Mouse (Mus musculus): ENCODE data around the gene Tipin.
"Not testable (repeated sequence)": the region's sequence is repeated elsewhere in the genome, so short reads cannot be mapped to it uniquely, and the experiment has no call there.

Tipin gene

DNA sequence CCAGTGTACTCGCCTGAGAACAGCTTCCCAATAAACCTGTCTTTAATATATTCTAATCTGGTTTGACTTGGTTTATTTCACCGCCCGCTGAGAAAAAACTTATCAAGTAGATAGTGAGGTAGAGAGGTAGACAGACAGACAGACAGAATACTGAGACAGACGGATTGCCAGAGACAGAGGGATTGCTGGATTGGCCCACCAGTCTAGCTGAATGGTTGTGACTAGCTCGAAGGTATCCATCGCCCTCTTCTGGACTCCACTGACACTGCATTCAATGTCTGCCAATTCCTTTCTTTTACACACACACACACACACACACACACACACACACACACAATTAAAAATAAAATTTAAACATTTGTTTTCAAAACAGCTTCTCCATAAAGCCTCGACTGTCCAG is 8.8 kb upstream of the Tipin start:
- DNase-seq (ENCODE audit: low spot score), result no peak

DNA sequence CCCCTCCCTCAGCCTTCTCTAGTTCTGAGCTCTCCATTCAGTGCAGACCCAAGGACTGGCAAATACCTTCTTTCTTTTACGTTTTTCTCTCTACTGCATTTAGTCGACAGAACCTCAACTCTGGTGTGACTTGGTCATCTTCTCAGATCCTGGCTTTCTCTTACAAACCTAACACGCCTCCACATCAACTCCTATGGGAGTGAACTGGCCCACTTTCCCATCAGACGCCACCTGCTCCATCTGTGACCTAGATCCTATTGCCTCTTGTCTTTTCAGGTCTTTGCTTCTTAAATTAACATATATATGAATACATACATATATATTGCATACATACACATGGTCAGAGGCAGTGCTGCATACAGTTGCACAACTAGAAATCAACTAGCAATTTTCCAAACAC is 7.6 kb upstream of the Tipin start:
- DNase-seq (ENCODE audit: low spot score), result no peak

DNA sequence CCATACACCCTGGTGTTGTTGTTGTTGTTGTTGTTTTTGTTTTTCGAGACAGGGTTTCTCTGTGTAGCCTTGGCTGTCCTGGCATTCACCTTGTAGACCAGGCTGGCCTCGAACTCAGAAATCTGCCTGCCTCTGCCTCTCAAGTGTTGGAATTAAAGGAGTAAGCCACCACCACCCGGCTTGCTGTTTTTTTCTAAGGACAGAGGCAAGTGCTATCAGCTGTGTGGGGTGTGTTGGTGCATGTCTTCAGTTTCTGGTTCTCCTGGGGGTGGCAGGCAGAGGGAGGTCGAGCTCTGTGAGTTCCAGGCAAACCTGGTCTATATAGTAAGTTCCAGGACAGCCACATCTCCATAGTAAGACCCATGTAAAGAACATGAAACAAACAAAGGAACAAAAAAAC is 7.1 kb upstream of the Tipin start:
- DNase-seq (ENCODE audit: low spot score), result no peak

DNA sequence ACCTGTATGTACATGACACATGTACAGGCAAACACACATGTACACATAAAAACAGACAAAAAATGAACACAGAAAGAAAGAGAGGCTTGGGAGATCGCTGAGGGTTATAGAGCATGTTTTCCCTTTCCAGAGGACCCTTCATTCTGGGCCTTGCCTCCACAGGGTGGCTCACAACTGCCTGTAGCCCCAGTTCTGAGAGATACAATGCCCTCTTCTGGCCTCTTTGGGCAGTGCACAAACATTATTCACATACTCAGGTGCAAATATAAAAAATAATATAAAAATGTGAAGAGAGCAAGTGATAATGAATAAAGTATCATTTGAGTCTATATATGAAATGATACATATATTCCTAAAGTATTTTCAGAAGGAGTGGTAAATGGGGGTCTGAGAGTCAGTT is 6.5 kb upstream of the Tipin start:
- DNase-seq (ENCODE audit: low spot score), result no peak

DNA sequence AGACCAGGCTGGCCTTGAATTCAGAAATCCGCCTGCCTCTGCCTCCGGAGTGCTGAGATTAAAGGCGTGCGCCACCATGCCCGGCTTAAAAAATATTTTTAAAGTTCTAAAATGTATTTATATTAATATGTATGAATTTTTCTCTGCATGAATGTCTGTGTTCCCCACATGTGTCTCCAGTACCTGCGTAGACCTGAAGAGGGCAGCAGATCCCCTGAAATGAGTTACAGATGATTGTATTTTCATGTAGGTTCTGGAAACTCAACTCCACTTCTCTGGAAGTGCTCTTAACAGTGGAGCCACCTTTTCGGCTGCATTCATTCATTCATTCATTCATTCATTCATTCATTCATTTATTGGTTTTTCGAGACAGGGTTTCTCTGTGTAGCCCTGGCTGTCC is 3.7 kb upstream of the Tipin start:
- DNase-seq (ENCODE audit: low spot score), result peak; percentile 50

DNA sequence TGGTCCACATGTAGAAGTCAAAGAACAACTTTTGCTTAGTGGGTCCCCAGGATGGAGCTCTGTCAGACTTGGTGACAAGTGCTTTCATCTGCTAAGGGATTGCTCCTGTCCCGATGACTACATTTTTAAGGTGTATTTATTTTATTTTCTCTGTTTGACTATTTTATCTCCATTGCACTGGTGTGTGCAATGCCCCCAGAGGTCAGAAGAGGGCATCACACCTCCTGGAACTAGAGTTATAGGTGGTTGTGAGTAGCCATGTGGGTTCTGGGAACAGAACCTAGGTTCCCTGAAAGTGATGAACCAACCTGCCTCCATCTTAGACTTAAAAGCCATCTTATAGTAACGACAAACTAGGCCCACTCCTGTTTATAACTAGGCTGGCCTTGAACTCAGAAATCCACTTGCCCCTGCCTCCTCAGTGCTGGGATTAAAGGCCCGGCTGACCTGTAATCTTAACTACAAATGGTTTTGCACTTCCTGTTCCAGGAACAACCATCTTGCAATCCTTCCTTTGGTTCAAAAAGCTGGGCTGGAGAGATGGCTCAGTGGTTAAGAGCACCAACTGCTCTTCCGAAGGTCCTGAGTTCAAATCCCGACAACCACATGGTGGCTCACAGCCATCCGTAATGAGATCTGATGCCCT is 2.6 kb upstream of the Tipin start:
- no peak for DNase-seq (ENCODE audit: low spot score)

DNA sequence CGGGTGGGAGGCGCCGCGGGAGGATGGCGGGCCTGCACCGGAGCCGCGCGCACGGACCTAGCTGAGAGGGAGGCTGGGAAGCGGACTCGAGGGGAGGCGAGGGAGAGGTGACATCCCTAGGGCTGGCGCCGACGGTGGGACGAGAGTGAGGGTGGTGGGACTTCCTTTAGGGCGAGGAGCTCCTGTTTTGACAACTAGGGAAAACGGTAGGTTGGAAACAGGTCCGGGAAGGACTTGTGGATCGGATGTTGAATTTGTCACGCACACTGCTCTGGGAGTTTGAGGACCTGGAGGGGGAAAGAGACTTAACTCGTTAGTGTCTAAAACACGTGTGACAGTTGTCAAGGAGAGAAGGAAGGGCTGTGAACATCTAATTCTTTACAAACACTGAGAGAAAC is 399 bp downstream of the Tipin start:
- DNase-seq (ENCODE audit: low spot score), result no peak

DNA sequence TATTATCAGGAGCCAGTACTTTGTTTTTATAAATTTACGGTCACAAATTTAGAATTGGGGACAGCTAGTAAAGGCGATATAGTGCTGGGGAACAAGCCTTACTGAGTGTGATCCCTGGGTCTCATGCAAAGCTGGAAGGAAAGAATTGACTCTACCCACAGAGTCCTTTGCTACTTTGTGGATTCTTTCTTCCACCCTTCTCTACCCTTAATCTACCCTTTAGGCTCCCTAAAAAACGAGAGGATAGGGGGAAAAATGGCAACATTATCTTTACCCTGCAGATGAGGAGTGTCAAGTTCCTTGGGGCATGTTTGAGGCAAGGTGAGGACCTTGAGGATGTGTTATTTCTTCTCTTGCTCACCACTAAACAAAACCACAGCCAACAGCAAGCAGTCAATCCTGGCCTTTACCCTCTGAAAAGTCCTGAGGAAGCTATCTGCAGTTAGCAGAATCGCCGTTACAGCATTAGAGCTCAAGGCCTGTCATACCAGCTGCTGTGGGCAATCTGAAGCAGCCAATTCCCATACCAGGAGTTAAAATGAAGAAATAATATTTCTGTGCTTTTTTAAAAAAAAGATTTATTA is 1.1 kb downstream of the Tipin start:
- DNase-seq (ENCODE audit: low spot score), result no peak

DNA sequence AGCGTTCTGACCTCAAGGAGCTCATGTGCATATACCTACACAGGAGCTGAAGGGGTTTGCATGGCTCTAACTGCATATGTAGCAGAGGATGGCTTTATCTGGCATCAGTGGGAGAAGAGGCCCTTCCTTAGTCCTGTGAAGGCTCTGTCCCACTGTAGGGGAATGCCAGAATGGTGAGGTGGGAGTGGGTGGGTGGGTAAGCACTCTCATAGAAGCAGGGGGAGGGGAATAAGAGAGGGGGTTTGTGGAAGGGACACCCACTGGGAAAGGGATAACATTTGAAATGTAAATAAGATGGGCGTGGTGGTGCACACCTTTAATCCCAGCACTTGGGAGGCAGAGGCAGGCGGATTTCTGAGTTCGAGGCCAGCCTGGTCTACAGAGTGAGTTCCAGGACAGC is 21.7 kb downstream of the Tipin start:
- not testable (repeated sequence) for DNase-seq (ENCODE audit: low spot score)

DNA sequence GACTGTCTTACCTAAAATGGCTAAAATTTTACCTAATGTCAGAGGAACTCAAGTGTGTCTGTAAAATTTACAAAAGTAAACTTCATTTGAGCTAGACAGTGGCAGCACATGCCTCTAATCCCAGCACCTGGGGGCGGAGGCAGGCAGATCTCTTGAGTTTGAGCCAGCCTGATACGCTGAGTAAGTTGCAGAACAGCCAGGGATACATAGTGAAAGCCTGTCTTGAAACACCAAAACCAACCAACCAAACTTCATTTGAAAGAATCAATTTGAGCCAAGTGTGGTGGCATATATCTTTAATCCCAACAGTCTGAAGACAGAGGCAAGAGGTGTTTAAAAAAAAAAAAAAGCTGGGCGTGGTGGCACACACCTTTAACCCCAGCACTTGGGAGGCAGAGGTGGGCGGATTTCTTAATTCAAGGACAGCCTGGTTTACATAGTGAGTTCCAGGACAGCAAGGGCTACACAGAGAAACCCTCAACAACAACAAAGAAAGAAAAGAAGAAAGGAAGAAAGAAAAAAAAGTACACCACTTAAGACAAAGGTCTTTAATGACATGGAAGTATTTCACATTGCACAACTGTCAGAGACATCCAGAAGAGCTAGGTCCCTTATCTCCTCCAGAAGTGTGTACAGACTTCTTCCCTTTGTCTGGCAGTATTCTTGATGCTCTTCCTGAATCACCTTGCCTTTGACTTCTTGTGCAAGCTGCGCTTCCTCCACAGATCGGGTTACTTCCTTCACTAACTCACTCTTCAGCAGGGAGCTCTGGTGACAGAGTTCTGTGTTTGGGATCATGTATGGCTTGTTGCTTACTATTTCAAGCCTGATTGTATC is 25.3 kb downstream of the Tipin start:
- no peak for DNase-seq (ENCODE audit: low spot score)

DNA sequence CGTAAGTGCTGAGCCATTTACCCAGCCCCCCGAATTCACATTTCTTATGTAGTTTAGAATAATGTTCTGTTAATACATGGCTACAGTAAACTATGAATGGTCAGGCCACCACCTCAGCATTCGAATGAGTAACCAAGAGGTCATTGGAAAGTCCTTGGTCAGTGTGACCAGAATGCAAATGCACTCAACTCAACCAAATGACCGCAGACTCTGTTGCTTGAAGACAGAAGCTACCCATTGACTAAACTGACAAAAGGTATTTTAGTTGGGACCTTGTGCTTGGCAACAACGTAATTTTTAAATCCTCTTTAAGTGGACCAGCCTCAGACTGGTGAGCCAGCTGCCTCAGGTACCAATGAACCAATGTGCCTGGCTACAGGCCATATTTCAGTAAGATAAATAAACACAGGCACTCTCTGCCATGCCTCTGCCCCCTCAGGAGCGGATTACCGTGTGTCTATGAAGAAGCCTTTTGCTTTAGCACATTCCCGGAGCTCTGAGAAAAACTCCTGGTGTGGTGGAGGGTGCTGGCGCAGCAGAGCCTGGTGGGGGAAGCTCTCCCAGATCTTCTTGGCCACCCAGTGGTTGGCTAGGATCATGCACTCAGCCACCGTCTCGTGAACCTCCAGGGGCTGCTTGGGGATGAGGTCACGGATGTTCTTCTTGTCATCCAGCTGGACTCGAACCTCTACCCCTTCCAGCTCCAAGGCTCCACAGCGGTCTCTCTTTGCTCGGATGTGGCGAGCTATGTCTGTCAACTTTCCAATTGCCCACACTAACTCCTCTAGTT is 29.8 kb downstream of the Tipin start:
- peak; percentile 22 for DNase-seq (ENCODE audit: low spot score)

DNA sequence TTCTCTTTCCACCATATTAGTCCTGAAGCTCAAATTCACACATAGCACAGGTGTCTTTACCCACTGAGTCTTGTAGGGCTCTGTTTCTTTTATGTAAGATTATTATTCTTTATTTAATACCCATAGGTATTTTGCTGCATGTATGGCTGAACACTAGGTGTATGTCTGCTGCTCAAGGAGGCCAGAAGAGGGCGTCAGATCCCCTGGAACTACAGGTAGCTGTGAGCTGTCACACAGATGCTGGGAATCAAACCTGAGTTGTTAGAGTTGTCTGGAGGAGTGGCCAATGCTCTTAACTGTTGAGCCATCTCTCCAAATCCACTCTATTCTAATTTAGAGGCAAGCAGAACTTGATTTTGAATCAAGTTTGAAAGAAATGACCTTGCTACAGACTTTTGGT is 30.7 kb downstream of the Tipin start:
- DNase-seq (ENCODE audit: low spot score), result no peak

DNA sequence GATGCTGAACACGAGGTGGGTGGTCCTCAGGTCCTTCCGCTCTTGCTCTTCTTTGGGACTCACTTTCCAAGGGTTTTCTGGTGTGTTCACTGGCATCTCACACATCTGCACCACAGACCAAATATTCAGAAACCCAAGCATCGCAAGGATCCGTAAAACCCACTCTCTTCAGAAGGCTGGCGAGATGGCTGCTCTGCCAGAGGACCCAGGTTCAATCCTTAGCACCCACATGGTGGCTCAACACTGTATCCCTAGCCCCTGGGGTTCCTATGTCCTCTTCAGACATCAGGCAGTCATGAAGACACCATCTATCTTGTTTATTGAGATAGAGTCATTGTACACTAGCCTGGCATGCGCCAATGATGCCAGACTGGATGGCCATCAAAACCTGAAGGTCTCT is 33.3 kb downstream of the Tipin start:
- no peak for DNase-seq (ENCODE audit: low spot score)

DNA sequence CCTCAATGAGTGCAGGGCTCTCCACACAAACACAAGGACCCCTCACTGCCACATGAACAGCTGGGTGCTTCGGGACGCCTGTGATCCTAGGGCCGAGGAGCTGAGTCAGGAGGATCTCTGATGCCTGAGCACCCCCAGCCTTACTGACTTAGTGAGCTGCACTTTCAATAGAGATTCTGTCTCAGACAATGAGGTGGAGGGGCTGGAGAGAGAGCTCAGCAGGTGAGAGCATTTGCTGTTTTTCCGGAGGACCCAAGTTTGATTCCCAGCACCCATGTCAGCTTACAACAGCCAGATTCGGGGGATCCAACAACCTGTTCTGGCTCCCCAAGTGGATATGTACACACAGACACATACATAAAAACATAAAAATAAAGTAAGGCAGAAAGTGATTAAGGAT is 35.6 kb downstream of the Tipin start:
- DNase-seq (ENCODE audit: low spot score), result no peak

DNA sequence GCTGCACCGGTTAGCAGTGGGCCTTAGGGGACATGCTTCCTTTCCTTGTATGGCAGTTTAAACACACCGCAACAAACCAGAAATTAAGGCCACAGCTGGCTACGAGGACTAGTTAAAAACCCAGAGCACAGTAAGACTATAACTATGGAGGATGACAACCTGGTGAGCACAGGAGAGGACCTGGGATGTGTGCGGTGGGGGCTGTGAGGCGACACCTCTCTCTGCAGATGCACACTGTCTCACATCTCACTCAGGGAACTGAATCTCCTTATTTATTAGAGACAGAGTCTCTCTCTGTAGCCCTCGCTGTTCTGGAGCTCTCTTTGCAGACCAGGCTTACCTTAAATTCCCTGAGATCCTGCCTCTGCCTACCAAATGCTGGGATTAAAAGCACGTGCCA is 42.6 kb downstream of the Tipin start:
- no peak for DNase-seq (ENCODE audit: low spot score)

DNA sequence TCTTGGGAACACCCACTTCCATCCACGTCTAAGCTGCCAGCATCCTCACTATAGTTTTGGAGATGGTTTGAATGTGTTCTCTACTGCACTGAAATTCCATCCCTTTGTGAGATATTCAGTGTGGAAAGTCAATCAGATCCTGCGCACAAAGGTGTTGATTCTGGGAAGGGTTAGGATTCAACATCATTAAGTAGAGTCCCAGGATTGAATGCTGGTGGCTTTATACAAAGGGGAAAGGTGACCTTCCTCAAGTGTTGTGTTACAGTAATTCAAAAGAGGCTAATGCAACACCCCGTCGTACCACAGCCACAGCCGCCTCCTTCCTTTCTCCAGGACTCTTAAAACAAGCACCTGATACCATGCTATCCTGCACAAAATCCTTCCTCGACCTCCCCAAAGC is 54.4 kb downstream of the Tipin start:
- DNase-seq (ENCODE audit: low spot score), result no peak

DNA sequence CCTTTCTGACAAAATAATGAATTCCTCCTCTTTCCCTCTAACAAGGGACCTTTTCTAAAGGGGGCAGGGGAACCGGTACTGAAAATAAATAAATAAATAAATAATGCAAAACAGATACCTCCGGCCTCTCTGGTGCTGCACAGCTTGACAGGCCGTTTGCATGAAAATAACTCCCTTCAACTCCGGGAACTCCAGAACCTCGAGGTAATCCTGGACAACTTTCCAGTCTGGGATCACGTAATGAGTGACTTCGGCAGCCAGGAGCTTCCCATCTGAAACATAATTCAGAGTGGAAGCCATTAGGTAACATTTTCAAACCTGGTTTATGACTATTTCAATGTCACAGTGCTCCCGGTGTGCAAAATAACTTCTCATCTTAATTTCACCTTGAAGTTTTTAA is 58.0 kb downstream of the Tipin start:
- DNase-seq (ENCODE audit: low spot score), result no peak

DNA sequence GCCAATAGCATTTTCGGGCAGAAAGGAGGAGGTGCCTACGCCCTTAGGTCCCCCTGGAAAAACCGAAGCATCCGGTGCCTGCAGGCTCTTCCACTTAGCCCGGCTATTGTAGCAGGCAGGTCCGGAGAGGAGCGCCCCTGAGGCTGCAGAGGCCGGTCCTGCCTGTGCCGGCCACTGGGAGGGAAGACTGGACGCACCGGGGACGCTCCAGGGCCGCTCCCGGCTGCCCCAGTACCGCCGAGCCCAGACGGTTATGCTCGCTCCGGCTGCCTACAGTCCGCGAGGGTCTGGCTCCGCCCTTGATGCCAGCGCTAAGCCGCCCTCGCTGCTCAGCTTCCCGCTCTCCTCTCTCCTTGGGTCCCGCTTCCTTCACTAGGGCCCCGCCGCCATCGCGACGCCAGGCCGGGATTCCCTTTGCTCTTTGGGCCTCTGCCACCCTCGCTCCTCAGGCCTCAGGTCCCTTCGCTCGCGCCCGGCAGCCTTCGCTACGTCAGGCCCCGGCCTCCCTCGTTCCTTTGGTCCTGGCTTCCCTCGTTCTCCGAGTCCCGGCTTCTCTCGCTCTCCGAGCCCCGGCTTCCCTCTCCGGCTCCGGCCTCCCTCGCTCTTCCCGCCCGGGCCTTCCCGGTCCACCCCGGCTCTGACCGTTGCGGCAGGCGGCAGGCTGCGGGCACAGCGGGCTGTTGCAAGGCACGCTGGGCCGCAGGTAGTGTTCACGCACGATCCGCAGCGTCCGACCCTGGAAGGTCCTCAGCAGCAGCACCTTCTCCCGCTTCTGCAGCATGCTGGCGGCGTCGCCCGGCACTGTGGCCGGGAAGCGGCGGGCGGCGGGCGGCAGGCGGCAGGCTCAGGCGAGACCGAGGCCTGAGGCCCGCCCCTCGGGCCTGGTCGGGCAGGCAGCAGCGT is 59.2 kb downstream of the Tipin start:
- DNase-seq (ENCODE audit: low spot score), result peak; percentile 77

DNA sequence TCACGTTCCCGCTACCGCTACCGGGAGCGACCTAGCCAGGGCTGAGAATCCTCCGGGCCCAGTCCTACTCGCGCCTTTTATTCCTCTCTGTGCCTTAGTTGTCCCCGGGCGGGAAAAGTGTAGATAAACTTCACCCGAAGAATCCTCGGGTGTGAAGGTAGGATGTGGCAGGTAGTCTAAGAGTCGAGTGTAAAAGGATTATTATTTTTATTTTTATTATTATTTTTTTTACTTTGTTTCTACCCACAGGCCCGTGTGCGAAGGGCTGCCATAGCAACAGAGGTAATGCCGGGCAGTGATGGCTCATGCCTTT is 59.8 kb downstream of the Tipin start, which contains the start of gene Dis3l:
Dis3l (minus strand) TSS at position 35 of the 313 bp plus-strand sequence.
- DNase-seq (ENCODE audit: low spot score), result no peak

DNA sequence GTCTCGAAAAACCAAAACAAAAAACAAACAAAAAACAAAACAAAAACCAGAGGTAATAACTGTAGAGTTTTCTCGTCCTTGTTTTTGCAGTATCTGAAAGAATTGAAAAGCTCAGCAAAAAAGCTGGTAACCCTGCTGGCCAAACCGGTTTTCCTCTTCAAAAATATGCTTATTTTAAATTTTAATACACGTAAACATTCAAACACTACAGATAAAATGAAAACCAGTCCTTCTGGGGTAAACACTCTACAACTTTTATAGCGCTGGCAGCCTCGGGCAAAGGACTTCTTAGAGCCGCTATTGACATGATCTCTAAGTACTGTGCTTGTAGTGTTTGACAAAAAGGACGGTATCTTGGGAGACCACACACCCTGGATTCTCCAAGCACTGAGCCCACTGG is 60.3 kb downstream of the Tipin start:
- no peak for DNase-seq (ENCODE audit: low spot score)

DNA sequence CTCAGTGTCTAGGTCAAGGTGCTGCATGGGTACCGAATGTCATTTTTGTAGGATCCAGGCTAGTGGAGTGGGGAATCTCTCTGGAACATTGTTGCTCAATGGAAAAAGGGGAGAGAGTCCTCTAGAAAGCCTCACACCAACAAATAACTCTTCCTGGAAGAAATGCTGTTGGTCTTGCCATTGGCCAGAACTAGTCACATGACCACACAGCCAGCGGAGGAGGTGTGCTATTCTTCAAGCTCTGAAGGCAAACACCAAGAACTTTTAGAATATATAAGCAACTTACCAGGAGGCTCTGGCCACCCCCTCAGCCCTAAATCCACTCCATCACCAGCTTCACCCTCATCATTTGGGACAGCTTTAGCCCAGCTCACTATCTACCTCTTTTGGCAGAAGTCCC is 62.3 kb downstream of the Tipin start:
- no peak for DNase-seq (ENCODE audit: low spot score)

DNA sequence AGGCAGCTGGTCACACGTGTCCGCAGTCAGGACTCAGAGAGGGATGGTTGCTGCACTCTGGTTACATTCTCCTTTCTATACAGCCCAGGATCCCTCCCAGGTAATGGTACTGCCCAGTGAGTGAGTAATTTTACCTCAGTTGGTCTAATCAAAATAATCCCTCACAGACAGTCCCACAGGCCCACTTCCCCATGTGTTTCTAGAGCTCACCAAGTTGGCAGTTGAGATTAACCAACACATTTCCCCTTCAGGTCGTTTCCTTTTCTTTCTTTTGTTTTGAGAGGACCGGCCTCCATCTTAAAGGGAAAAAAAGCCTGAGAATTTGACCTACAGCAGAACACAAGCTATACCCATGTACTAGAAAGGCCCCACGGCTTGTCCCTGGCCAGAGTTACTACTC is 64.5 kb downstream of the Tipin start:
- no peak for DNase-seq (ENCODE audit: low spot score)
